Mouse (Mus musculus): ENCODE measurements around the gene Taf1d. TPM values are rescaled to one million over a fixed set of nuclear protein-coding genes. Genes with fewer than 3 reads are reported as not detected.

Gene Taf1d
- 47.6 TPM for polyA plus RNA-seq (2014; fragmentation: Illumina TruSeq; extraction: RNeasy Lipid Tissue Mini Kit (QIAGEN cat#74804); ENCODE audit: low read depth, low replicate concordance)

GRCm38 (mm10) chr9:15305503-15306397 is at the start of gene Taf1d:
TSS of gene Taf1d (plus strand) at chr9:15306214.

DNA sequence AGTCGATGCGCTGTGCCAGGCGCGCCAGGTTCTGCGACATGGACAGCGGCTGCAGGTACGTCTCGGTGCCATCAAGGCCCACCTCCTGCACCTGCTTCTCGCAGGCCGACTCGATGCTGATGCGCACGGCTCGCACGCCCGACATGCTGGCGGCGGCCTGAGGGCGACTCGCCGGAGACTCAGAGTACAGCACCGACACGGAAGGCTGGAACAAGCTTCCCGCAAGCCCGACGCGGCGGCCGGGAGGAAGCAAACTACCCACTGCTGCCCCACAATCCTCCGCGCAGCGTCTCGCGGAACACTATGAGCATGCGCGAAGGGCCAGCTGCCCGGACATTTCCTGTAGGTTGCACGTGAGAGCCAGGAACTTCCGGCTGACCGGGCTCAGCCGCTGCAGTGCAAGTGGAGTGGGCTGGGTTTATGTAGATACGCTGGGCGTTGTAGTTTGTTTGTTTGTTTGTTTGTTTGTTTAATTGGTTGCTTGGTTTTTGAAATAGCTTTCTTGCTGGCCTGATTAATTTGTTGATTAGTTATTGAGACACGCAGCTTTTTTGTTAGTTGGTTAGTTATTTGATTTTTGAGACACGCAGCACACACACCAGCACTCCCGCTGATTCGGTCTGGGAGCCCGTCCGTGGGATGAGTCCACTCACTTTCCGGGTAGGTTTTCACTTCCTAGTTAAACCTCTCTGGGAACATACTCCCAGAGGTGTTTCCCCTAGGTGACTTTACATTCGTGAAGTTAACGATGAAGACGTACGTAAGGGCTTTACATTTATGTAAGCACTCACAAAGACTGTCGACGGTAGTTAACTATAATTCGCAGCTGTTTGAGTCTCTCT is 26.1 kb upstream of the Taf1d start, which contains the start of gene Med17:
Gene Med17, minus strand, starts transcription at position 283 of the 842 bp plus-strand sequence.

DNA sequence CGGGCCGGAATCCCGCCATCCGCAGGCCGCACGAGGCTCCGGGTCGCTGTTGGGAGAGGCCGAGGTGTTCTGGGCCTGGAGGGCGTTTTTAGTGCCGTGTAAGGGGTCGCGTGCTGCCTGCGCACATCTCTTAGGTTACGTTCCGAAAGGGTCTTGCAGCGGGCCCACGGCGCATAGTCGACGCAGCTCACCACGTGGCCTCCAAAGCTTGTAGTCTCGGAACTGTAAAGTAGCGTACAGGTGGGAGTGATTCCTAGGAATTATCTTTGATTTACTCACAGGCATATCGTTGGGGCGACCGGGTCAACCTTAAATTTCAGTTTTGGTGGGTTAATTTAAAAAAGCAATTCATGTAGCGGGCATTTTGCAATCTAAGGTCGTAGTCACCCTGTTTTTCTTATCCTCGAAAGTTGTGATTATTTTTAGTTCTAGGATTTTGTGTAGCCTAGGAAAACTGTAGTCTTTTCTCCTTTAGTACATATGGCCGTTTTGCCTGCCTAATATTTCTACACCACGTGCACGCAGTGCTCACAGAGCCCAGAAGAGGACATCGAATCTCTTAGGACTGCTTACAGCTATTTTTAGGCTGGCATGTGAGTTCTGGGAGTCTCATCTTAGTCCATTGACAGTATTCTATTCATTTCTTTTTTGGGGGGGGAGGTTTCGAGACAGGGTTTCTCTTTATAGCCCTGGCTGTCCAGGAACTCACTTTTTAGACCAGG is 545 bp downstream of the Taf1d start, which contains the start of gene 4931406C07Rik:
Gene 4931406C07Rik, minus strand, starts transcription at position 51 of the 722 bp plus-strand sequence.

GRCm38 (mm10) chr9:15357484-15358275 is 51.7 kb downstream of the Taf1d start, which contains the start of gene Cep295:
TSS of gene Cep295 (minus strand) at chr9:15357788.

Other genes starting within 250 kb of the Taf1d start
- gene Hephl1, start 194.1 kb upstream of the Taf1d start, polyA plus RNA-seq (2014; fragmentation: Illumina TruSeq; extraction: RNeasy Lipid Tissue Mini Kit (QIAGEN cat#74804); ENCODE audit: low read depth, low replicate concordance) = not detected
- gene Vstm5, start 67.2 kb upstream of the Taf1d start, polyA plus RNA-seq (2014; fragmentation: Illumina TruSeq; extraction: RNeasy Lipid Tissue Mini Kit (QIAGEN cat#74804); ENCODE audit: low read depth, low replicate concordance) = 0.19 TPM
- 14.0 TPM for gene Med17, start 26.3 kb upstream of the Taf1d start, polyA plus RNA-seq (2014; fragmentation: Illumina TruSeq; extraction: RNeasy Lipid Tissue Mini Kit (QIAGEN cat#74804); ENCODE audit: low read depth, low replicate concordance)
- gene 4931406C07Rik, start 234 bp downstream of the Taf1d start, polyA plus RNA-seq (2014; fragmentation: Illumina TruSeq; extraction: RNeasy Lipid Tissue Mini Kit (QIAGEN cat#74804); ENCODE audit: low read depth, low replicate concordance) = 440 TPM
- 8.8 TPM for gene Cep295, start 51.6 kb downstream of the Taf1d start, polyA plus RNA-seq (2014; fragmentation: Illumina TruSeq; extraction: RNeasy Lipid Tissue Mini Kit (QIAGEN cat#74804); ENCODE audit: low read depth, low replicate concordance)
- 4.1 TPM for gene Smco4, start 187.2 kb downstream of the Taf1d start, polyA plus RNA-seq (2014; fragmentation: Illumina TruSeq; extraction: RNeasy Lipid Tissue Mini Kit (QIAGEN cat#74804); ENCODE audit: low read depth, low replicate concordance)

Data from liver, adult 10 weeks (tissue).